Mouse (Mus musculus) kidney, adult 2 months (tissue): ENCODE data around the gene Degs1.

ENCODE experiments used
- CTCF ChIP-seq: fragments of 200-500 bp; conservative IDR thresholded peaks from 2 replicates; pipeline ENCODE4 v1.5.1; 2011; ENCODE audit warnings: low read depth, mild to moderate bottlenecking, control low read depth, low read length, moderate library complexity, mixed read lengths; ENCODE audit not compliant: insufficient read depth, insufficient read length
- POLR2A ChIP-seq: fragments of 200-500 bp; IDR thresholded peaks from one replicate; pipeline ENCODE4 v1.6.1; 2011; ENCODE audit warnings: low read depth, low read length, control low read depth

- TF ChIP-seq CTCF (no peak), POLR2A (no peak)
These were observed 27.6 kb downstream of the Degs1 start for GRCm38 (mm10) chr1:182255031-182255430.
